ENCODE assay signal across 22 mouse cellular contexts in genomic region chr1:166169713-166170112, GRCm38 (mm10). TPM values are rescaled to one million over a fixed set of nuclear protein-coding genes. Genes with fewer than 3 reads are reported as not detected.
"Had no signal": no experiment of that assay in that cellular context is flagged by ENCODE, and none has a peak within 500 bp of the region (broad histone marks: within the 10 kb centered on the region; RNA-seq: fewer than 3 reads in every experiment).

No protein-coding gene starts in this region.

- H3K4me3 ChIP-seq: lung, embryonic 15.5 days; megakaryocyte, embryonic 14.5 days; midbrain, embryonic 13.5 days; midbrain, embryonic 15.5 days; neural tube, embryonic 12.5 days; stomach, embryonic 15.5 days had no signal

- H3K27me3 ChIP-seq: lung, embryonic 15.5 days; midbrain, embryonic 13.5 days; midbrain, embryonic 15.5 days; neural tube, embryonic 12.5 days; stomach, embryonic 15.5 days had no signal

- H3K36me3 ChIP-seq: lung, embryonic 15.5 days; midbrain, embryonic 13.5 days; midbrain, embryonic 15.5 days; neural tube, embryonic 12.5 days; stomach, embryonic 15.5 days had no signal

- H3K9me3 ChIP-seq: lung, embryonic 15.5 days; midbrain, embryonic 13.5 days; midbrain, embryonic 15.5 days; neural tube, embryonic 12.5 days; stomach, embryonic 15.5 days had no signal

- DNase-seq: lung, adult 2 months; lung, postnatal 14 days; lung, postnatal 36 days; right cerebral cortex, postnatal 14 days; thymus, adult 2 months; thymus, postnatal 25 days; thymus, postnatal 4 days had no signal

- H3K4me2 ChIP-seq: lung, embryonic 15.5 days; midbrain, embryonic 11.5 days; midbrain, embryonic 13.5 days; midbrain, embryonic 15.5 days; neural tube, embryonic 12.5 days; stomach, embryonic 15.5 days had no signal

- H3K9ac ChIP-seq: lung, embryonic 15.5 days; midbrain, embryonic 13.5 days; midbrain, embryonic 15.5 days; neural tube, embryonic 12.5 days; stomach, embryonic 15.5 days had no signal

- H3K4me1 ChIP-seq: lung, embryonic 15.5 days; megakaryocyte, embryonic 14.5 days; midbrain, embryonic 13.5 days; midbrain, embryonic 15.5 days; neural tube, embryonic 12.5 days; stomach, embryonic 15.5 days had no signal

- H3K27ac ChIP-seq: lung, embryonic 15.5 days; macrophage; midbrain, embryonic 13.5 days; midbrain, embryonic 15.5 days; neural tube, embryonic 12.5 days; stomach, embryonic 15.5 days; stomach, postnatal 0 days had no signal

RNA-seq across cellular contexts. Expression of gene Gpa33, which starts 39.7 kb away (rescaled TPM):
- total RNA-seq: megakaryocyte progenitor cell, adult 5-6 weeks; midbrain, postnatal 0 days; monocyte, adult 5-6 weeks; neutrophil, adult 5-6 weeks had no signal
- polyA plus RNA-seq: lung, embryonic 15.5 days; macrophage; midbrain, embryonic 13.5 days; midbrain, embryonic 15.5 days; neural tube, embryonic 14.5 days; spleen, adult 2 months had no signal

RNA-seq across cellular contexts. Expression of gene Dusp27, which starts 42.0 kb away (rescaled TPM):
- total RNA-seq: megakaryocyte progenitor cell, adult 5-6 weeks; monocyte, adult 5-6 weeks; neutrophil, adult 5-6 weeks had no signal
